ENCODE assay signal across 8 mouse cellular contexts in genomic region chr17:74020526-74021203, GRCm38 (mm10). TPM values are rescaled to one million over a fixed set of nuclear protein-coding genes. Genes with fewer than 3 reads are reported as not detected.
DNase-seq lines count a peak whose midpoint lies in the region; ATAC-seq and TF ChIP-seq lines count a peak whose summit lies in the region.

No protein-coding gene starts in this region.

- H3K27ac ChIP-seq in heart, embryonic 14.5 days (replicated peaks in 1 of 2; ENCODE audit: control insufficient read depth in 1 of 2, insufficient read depth in 1 of 2, low read depth in 2 of 2, low read length in 2 of 2) = no peak overlapping the region
- H3K27ac ChIP-seq in liver, embryonic 14.5 days = no peak overlapping the region
- no peak overlapping the region for H3K27ac ChIP-seq in neural tube, embryonic 12.5 days
- H3K27ac ChIP-seq in stomach, postnatal 0 days (replicated peaks) = no peak overlapping the region

- H3K36me3 ChIP-seq in heart, embryonic 14.5 days (ENCODE audit: control insufficient read depth, insufficient read depth, low read length) = no peaks in the 10 kb centered on the region
- no peaks in the 10 kb centered on the region for H3K36me3 ChIP-seq in liver, embryonic 14.5 days (replicated peaks; ENCODE audit: control insufficient read depth, insufficient read depth, low read depth)
- no peaks in the 10 kb centered on the region for H3K36me3 ChIP-seq in neural tube, embryonic 12.5 days
- H3K36me3 ChIP-seq in stomach, postnatal 0 days (ENCODE audit: control insufficient read depth, insufficient read depth, low read length) = no peaks in the 10 kb centered on the region

- no peak overlapping the region for H3K9ac ChIP-seq in heart, embryonic 14.5 days (ENCODE audit: low read length)
- no peak overlapping the region for H3K9ac ChIP-seq in liver, embryonic 14.5 days (replicated peaks)
- no peak overlapping the region for H3K9ac ChIP-seq in neural tube, embryonic 12.5 days
- no peak overlapping the region for H3K9ac ChIP-seq in stomach, postnatal 0 days (ENCODE audit: low read length)

- no peak overlapping the region for H3K4me3 ChIP-seq in heart, embryonic 14.5 days (ENCODE audit: control insufficient read depth in 1 of 2, insufficient read depth in 1 of 2, low read depth in 1 of 2, low read length in 2 of 2)
- H3K4me3 ChIP-seq in liver, embryonic 14.5 days (ENCODE audit: insufficient read depth in 1 of 2, low read depth in 2 of 2, low read length in 2 of 2) = no peak overlapping the region
- no peak overlapping the region for H3K4me3 ChIP-seq in neural tube, embryonic 12.5 days
- no peak overlapping the region for H3K4me3 ChIP-seq in stomach, postnatal 0 days (ENCODE audit: low read depth, low read length)

- H3K9me3 ChIP-seq in heart, embryonic 14.5 days (ENCODE audit: control insufficient read depth, low read length) = no peaks in the 10 kb centered on the region
- no peaks in the 10 kb centered on the region for H3K9me3 ChIP-seq in liver, embryonic 14.5 days (ENCODE audit: control insufficient read depth, low read length)
- no peaks in the 10 kb centered on the region for H3K9me3 ChIP-seq in neural tube, embryonic 12.5 days
- H3K9me3 ChIP-seq in stomach, postnatal 0 days (ENCODE audit: control insufficient read depth, low read length) = no peaks in the 10 kb centered on the region

- TF ChIP-seq CTCF in liver, embryonic 14.5 days (IDR thresholded peaks at IDR 0.05; ENCODE audit: low read depth) = peak; percentile 98
- TF ChIP-seq CTCF in stomach, postnatal 0 days (IDR thresholded peaks at IDR 0.05; ENCODE audit: low read depth) = peak; percentile 99

- no peaks in the 10 kb centered on the region for H3K27me3 ChIP-seq in heart, embryonic 14.5 days (ENCODE audit: control insufficient read depth, insufficient read depth, low read length)
- H3K27me3 ChIP-seq in liver, embryonic 14.5 days (ENCODE audit: control insufficient read depth, insufficient read depth, low read length) = no peaks in the 10 kb centered on the region
- no peaks in the 10 kb centered on the region for H3K27me3 ChIP-seq in neural tube, embryonic 12.5 days (replicated peaks)
- no peaks in the 10 kb centered on the region for H3K27me3 ChIP-seq in stomach, postnatal 0 days (ENCODE audit: control insufficient read depth, insufficient read depth, low read length)

- DNase-seq in brain, embryonic 18.5 days (ENCODE audit: low read depth, low spot score) = peak; percentile 54
- peak; percentile 55 for DNase-seq in fibroblast of lung, adult 2 months (ENCODE audit: low read depth)
- peak; percentile 90 for DNase-seq in kidney, postnatal 10 days
- DNase-seq in liver, embryonic 14.5 days (ENCODE audit: low read depth in 3 of 3, low spot score in 3 of 3) = peak; percentile 28 to 46 (median 42)
- peak; percentile 81 for DNase-seq in stomach, postnatal 0 days (ENCODE audit: low spot score)

- H3K4me1 ChIP-seq in heart, embryonic 14.5 days (ENCODE audit: control insufficient read depth in 2 of 2, insufficient read depth in 2 of 2, low read length in 2 of 2) = no peaks in the 10 kb centered on the region
- H3K4me1 ChIP-seq in liver, embryonic 14.5 days (replicated peaks; ENCODE audit: control insufficient read depth in 2 of 2, insufficient read depth in 2 of 2, low read length in 1 of 2) = no peaks in the 10 kb centered on the region
- H3K4me1 ChIP-seq in neural tube, embryonic 12.5 days = no peaks in the 10 kb centered on the region
- no peaks in the 10 kb centered on the region for H3K4me1 ChIP-seq in stomach, postnatal 0 days (replicated peaks; ENCODE audit: control insufficient read depth, insufficient read depth)

- peak; percentile 88 for ATAC-seq in CD4-positive, CD25-positive, alpha-beta regulatory T cell, adult 4 months
- ATAC-seq in heart, embryonic 14.5 days (ENCODE audit: insufficient number of reproducible peaks, insufficient read depth, low FRiP score, low read depth) = no peak
- 0 out of 2 replicates have a peak, but pooled peaks have one; percentile 15 for ATAC-seq in liver, embryonic 14.5 days (ENCODE audit: insufficient read depth)
- ATAC-seq in neural tube, embryonic 12.5 days (ENCODE audit: low FRiP score, low read depth) = peak; percentile 88
- ATAC-seq in stomach, postnatal 0 days (ENCODE audit: low FRiP score, low TSS enrichment) = peak; percentile 74

- H3K4me2 ChIP-seq in heart, embryonic 14.5 days (ENCODE audit: low read length) = peak overlapping the region; percentile 39; the same call in 1 of the 2 replicates
- no peak overlapping the region for H3K4me2 ChIP-seq in liver, embryonic 14.5 days (ENCODE audit: low read depth)
- no peak overlapping the region for H3K4me2 ChIP-seq in neural tube, embryonic 12.5 days (replicated peaks)
- H3K4me2 ChIP-seq in stomach, postnatal 0 days (replicated peaks; ENCODE audit: low read depth) = peak overlapping the region; percentile 6; the same call in 1 of the 2 replicates

- WGBS in heart, embryonic 14.5 days = 38% methylated on average over 8 of the region's 8 CpGs
- 30% methylated on average over 8 of the region's 8 CpGs for WGBS in liver, embryonic 14.5 days (ENCODE audit: insufficient replicate concordance)
- WGBS in neural tube, embryonic 12.5 days = 39% methylated on average over 8 of the region's 8 CpGs
- WGBS in stomach, postnatal 0 days = 35% methylated on average over 8 of the region's 8 CpGs

- TF ChIP-seq EP300 in liver, embryonic 14.5 days (IDR thresholded peaks at IDR 0.05; ENCODE audit: low read depth) = no peak
- no peak for TF ChIP-seq EP300 in stomach, postnatal 0 days (optimal IDR thresholded peaks at IDR 0.05)

RNA-seq across cellular contexts. Expression of gene Srd5a2, which starts 27.1 kb away (rescaled TPM):
- not detected for polyA plus RNA-seq in CD4-positive, CD25-positive, alpha-beta regulatory T cell, adult 4 months (2017; shearing (Covaris generic))
- not detected in 2 replicates for polyA plus RNA-seq in heart, embryonic 14.5 days (2014; fragmentation: Nextera tagmentation; extraction: Ambion mirVana)
- polyA plus RNA-seq in liver, embryonic 14.5 days (2012; rRNA removed) = 0.02 TPM in 1 of 2 replicates, not detected in the other
- not detected in 2 replicates for polyA plus RNA-seq in liver, embryonic 14.5 days (2014; fragmentation: Nextera tagmentation; extraction: Ambion mirVana)
- polyA plus RNA-seq in neural tube, embryonic 12.5 days (2016; fragmentation: Nextera tagmentation; extraction: Ambion mirVana) = 0.27 and 0.89 TPM in 2 replicates
- not detected in 2 replicates for polyA plus RNA-seq in stomach, postnatal 0 days (2015; fragmentation: Nextera tagmentation; extraction: Ambion mirVana)

Comparison
In these comparisons a context has a peak if more than half of its experiments do, and no peak if none do; other contexts are left out.
1. H3K4me2 ChIP-seq: peak in heart, embryonic 14.5 days (single experiment) and stomach, postnatal 0 days (single experiment); none in liver, embryonic 14.5 days (single experiment) and neural tube, embryonic 12.5 days (single experiment).
2. Peak in every context shown above with its lines, with median percentiles within 50 percentile points of each other: DNase-seq.